Mouse (Mus musculus) CH12.LX (cell line): ENCODE results near the gene Lypd4. TPM values are rescaled to one million over a fixed set of nuclear protein-coding genes. Genes with fewer than 3 reads are reported as not detected.

ENCODE experiments used
- DNase-seq: peaks from one replicate; pipeline ENCODE4 v3.0.0-alpha.2; 2013; ENCODE audit errors: extremely low read depth
- H3K27ac ChIP-seq: 2 replicates; pipeline ENCODE4 v1.5.1; 2012; ENCODE audit warnings: low read depth, mild to moderate bottlenecking, control low read depth, moderate library complexity; ENCODE audit not compliant: insufficient read depth
- H3K27me3 ChIP-seq: replicated peaks from 2 replicates; pipeline ENCODE3; 2012; ENCODE audit warnings: inconsistent platforms
- H3K36me3 ChIP-seq, 2 experiments: replicated peaks in 1 of 2; 2 replicates each; pipeline versions ENCODE3 to v1.6.1; 2012; ENCODE audit warnings: inconsistent platforms in 1 of 2, low read length in 1 of 2, mild to moderate bottlenecking in 1 of 2, mixed read lengths in 1 of 2, moderate library complexity in 1 of 2; ENCODE audit not compliant: control insufficient read depth in 1 of 2, insufficient read depth in 1 of 2
- H3K4me1 ChIP-seq, 2 experiments: 2 replicates each; pipeline ENCODE4 v1.6.1; 2012; ENCODE audit warnings: inconsistent platforms in 1 of 2, moderate library complexity in 1 of 2; ENCODE audit not compliant: insufficient read depth in 2 of 2, control insufficient read depth in 1 of 2
- H3K4me2 ChIP-seq: 2 replicates; pipeline ENCODE4 v1.6.1; 2012; ENCODE audit warnings: low read depth, mild to moderate bottlenecking, control low read depth; ENCODE audit not compliant: poor library complexity, insufficient read depth, severe bottlenecking
- H3K4me3 ChIP-seq, 3 experiments: fragments of 150-350 bp in 1 of 3; sonication (generic) in 1 of 3; replicated peaks in 1 of 3; 2 replicates each; pipeline versions ENCODE3 to v1.5.1; 2011 to 2012; ENCODE audit warnings: low read depth in 2 of 3, low read length in 2 of 3, mild to moderate bottlenecking in 2 of 3, moderate library complexity in 2 of 3, control low read depth in 1 of 3, improper control_type of control experiment in 1 of 3, inconsistent platforms in 1 of 3, mixed read lengths in 1 of 3; ENCODE audit not compliant: poor library complexity in 1 of 3
- H3K79me2 ChIP-seq: replicated peaks from 2 replicates; pipeline ENCODE4 v1.6.1; 2012; ENCODE audit warnings: mild to moderate bottlenecking, moderate library complexity; ENCODE audit not compliant: control insufficient read depth, poor library complexity, insufficient read depth, severe bottlenecking; ENCODE audit errors: extremely low read depth
- H3K9ac ChIP-seq: 2 replicates; pipeline ENCODE4 v1.6.1; 2012; ENCODE audit warnings: low read depth, mild to moderate bottlenecking, control low read depth, moderate library complexity; ENCODE audit not compliant: insufficient read depth
- H3K9me3 ChIP-seq: replicated peaks from 2 replicates; pipeline ENCODE3; 2012; ENCODE audit warnings: low read length, inconsistent platforms, mixed read lengths
- BHLHE40 ChIP-seq: IDR thresholded peaks from 2 replicates; pipeline ENCODE4 v1.6.1; 2011; ENCODE audit warnings: mild to moderate bottlenecking, low read depth, low read length, improper control_type of control experiment
- CHD1 ChIP-seq: IDR thresholded peaks from 2 replicates; pipeline ENCODE4 v1.6.1; 2012; ENCODE audit warnings: low read depth, low read length, improper control_type of control experiment, inconsistent platforms
- CTCF ChIP-seq, 2 experiments: IDR thresholded peaks in 1 of 2; conservative IDR thresholded peaks in 1 of 2; 2 replicates each; pipeline ENCODE4 v1.5.1; 2011 to 2012; ENCODE audit warnings: low read depth in 2 of 2, low read length in 2 of 2, improper control_type of control experiment in 1 of 2, inconsistent platforms in 1 of 2, mild to moderate bottlenecking in 1 of 2, moderate library complexity in 1 of 2
- E2F4 ChIP-seq: IDR thresholded peaks from 2 replicates; pipeline ENCODE4 v1.6.1; 2011; ENCODE audit warnings: low read depth, low read length, improper control_type of control experiment; ENCODE audit not compliant: insufficient replicate concordance
- ELF1 ChIP-seq: IDR thresholded peaks from 2 replicates; pipeline ENCODE4 v1.6.1; 2014; ENCODE audit warnings: low read depth, mild to moderate bottlenecking, inconsistent platforms, low read length, improper control_type of control experiment
- EP300 ChIP-seq: IDR thresholded peaks from 2 replicates; pipeline ENCODE4 v1.6.1; 2011; ENCODE audit warnings: low read length, improper control_type of control experiment
- GABPA ChIP-seq: IDR thresholded peaks from 2 replicates; pipeline ENCODE4 v1.6.1; 2012; ENCODE audit warnings: low read depth, low read length, improper control_type of control experiment, inconsistent platforms; ENCODE audit not compliant: insufficient replicate concordance
- IRF4 ChIP-seq: IDR thresholded peaks from 2 replicates; pipeline ENCODE4 v1.6.1; 2014; ENCODE audit warnings: low read depth, mild to moderate bottlenecking, inconsistent platforms, low read length, improper control_type of control experiment
- JUND ChIP-seq: conservative IDR thresholded peaks from 2 replicates; pipeline ENCODE4 v1.6.1; 2011; ENCODE audit warnings: low read depth, low read length, improper control_type of control experiment
- KAT2A ChIP-seq: IDR thresholded peaks from 2 replicates; pipeline ENCODE4 v1.6.1; 2012; ENCODE audit warnings: low read length, improper control_type of control experiment, inconsistent platforms; ENCODE audit not compliant: insufficient replicate concordance
- MAFK ChIP-seq: IDR thresholded peaks from 2 replicates; pipeline ENCODE4 v1.6.1; 2011; ENCODE audit warnings: low read length, improper control_type of control experiment; ENCODE audit not compliant: insufficient replicate concordance
- MAX ChIP-seq: IDR thresholded peaks from 2 replicates; pipeline ENCODE4 v1.6.1; 2011; ENCODE audit warnings: low read length, improper control_type of control experiment
- MAZ ChIP-seq: IDR thresholded peaks from 2 replicates; pipeline ENCODE4 v1.6.1; 2012; ENCODE audit warnings: low read depth, mild to moderate bottlenecking, inconsistent platforms, low read length, improper control_type of control experiment, moderate library complexity
- MXI1 ChIP-seq: IDR thresholded peaks from 2 replicates; pipeline ENCODE4 v1.6.1; 2011; ENCODE audit warnings: mild to moderate bottlenecking, low read depth, low read length, improper control_type of control experiment
- MYC ChIP-seq: IDR thresholded peaks from 2 replicates; pipeline ENCODE4 v1.6.1; 2011; ENCODE audit warnings: low read depth, mild to moderate bottlenecking, improper control_type of control experiment, low read length
- NELFE ChIP-seq: IDR thresholded peaks from 2 replicates; pipeline ENCODE4 v1.6.1; 2011; ENCODE audit warnings: low read depth, low read length, improper control_type of control experiment
- NRF1 ChIP-seq: IDR thresholded peaks from 2 replicates; pipeline ENCODE4 v1.6.1; 2014; ENCODE audit warnings: low read depth, mild to moderate bottlenecking, inconsistent platforms, low read length, improper control_type of control experiment, moderate library complexity
- PAX5 ChIP-seq: IDR thresholded peaks from 2 replicates; pipeline ENCODE4 v1.6.1; 2012; ENCODE audit warnings: low read length, inconsistent platforms, mixed read lengths
- POLR2A ChIP-seq: IDR thresholded peaks from 2 replicates; pipeline ENCODE4 v1.6.1; 2011; ENCODE audit warnings: low read depth, mild to moderate bottlenecking, improper control_type of control experiment, low read length
- RCOR1 ChIP-seq: conservative IDR thresholded peaks from 2 replicates; pipeline ENCODE4 v1.6.1; 2012; ENCODE audit warnings: low read depth, mild to moderate bottlenecking, inconsistent platforms, low read length, improper control_type of control experiment
- SIN3A ChIP-seq: IDR thresholded peaks from 2 replicates; pipeline ENCODE4 v1.6.1; 2012; ENCODE audit warnings: low read length, improper control_type of control experiment, inconsistent platforms
- SMC3 ChIP-seq: IDR thresholded peaks from 2 replicates; pipeline ENCODE4 v1.6.1; 2011; ENCODE audit warnings: low read depth, low read length, improper control_type of control experiment
- TBP ChIP-seq: conservative IDR thresholded peaks from 2 replicates; pipeline ENCODE4 v1.6.1; 2011; ENCODE audit warnings: low read depth, low read length, improper control_type of control experiment
- UBTF ChIP-seq: IDR thresholded peaks from 2 replicates; pipeline ENCODE4 v1.6.1; 2012; ENCODE audit warnings: low read depth, mild to moderate bottlenecking, inconsistent platforms, low read length, improper control_type of control experiment, moderate library complexity
- USF2 ChIP-seq: conservative IDR thresholded peaks from 2 replicates; pipeline ENCODE4 v1.6.1; 2011; ENCODE audit warnings: low read depth, low read length, improper control_type of control experiment
- ZC3H11A ChIP-seq: IDR thresholded peaks from 2 replicates; pipeline ENCODE4 v1.6.1; 2012; ENCODE audit warnings: low read depth, mild to moderate bottlenecking, inconsistent platforms, low read length, improper control_type of control experiment
- ZKSCAN1 ChIP-seq: IDR thresholded peaks from 2 replicates; pipeline ENCODE4 v1.6.1; 2012; ENCODE audit warnings: low read depth, inconsistent platforms, low read length, improper control_type of control experiment, borderline replicate concordance
- dilution Hi-C: fragments of 300-500 bp; cut with MboI; formaldehyde crosslinking; loops from 2 replicates; pipeline ENCODE4 v1.14.3; 2020; ENCODE audit warnings: low sequenced_read_pairs; ENCODE audit not compliant: extremely low pct_unique_long_range_greater_than_20kb, extremely low pct_ligation_motif_present
- in situ Hi-C: fragments of 300-500 bp; cut with MboI; formaldehyde crosslinking; loops from 3 replicates; pipeline ENCODE4 v1.14.3; 2019; ENCODE audit warnings: low sequenced_read_pairs, low pct_ligation_motif_present, low pct_unique_long_range_greater_than_20kb, mixed read lengths
- polyA plus RNA-seq: library from polyadenylated mRNA; unstranded; fragments of >175 nt; gene quantifications from 2 replicates; pipeline ENCODE4 v1.2.1, GENCODE M21; 2012; ENCODE audit warnings: low read depth; ENCODE audit not compliant: insufficient read length
- total RNA-seq, 2 experiments: library from RNA; depleted of rRNA; stranded (reverse); fragments of 300-350 nt in 1 of 2; fragments of >200 nt in 1 of 2; gene quantifications; 2 replicates each; pipeline ENCODE4 v1.2.3; 2012 to 2014

Gene Lypd4
- not detected in 2 replicates for total RNA-seq (2012; rRNA removed)
- total RNA-seq (2014; rRNA removed), result not detected in 2 replicates
- not detected in 2 replicates for polyA plus RNA-seq

DNA sequence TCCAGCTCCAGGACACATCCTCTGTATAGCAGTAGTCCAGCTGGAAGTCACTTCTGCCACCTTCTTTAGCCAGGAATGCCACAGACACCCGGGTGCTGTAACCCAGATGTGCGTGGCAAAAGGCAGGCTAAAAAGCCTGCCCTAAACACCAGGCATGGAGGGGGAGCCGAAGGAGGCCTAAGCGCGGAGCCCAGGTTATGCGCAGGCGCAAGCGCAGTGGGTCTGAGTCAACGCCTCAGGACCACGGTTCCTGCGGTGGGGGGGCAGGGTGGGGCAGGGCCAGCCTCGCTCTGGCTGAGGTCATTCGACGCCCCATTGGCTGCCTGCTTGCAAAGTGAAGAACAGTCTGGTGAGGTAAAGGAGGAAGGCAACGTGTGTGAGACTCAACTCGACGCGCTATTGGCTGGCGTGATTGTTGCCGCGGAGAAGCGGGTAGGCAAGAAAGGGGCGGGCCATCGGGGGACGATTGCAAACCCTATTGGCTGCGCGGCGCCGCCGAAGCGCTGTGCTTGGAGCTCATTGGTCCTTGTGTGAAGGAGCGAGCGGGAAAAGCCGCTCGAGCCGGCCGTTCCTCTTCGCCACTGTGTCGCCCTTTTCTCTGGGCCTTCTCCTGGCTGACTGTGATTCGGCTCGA is at the start of gene Lypd4, which contains the start of gene Dmrtc2:
Lypd4 (minus strand) TSS at position 410 of the 634 bp plus-strand sequence.
Dmrtc2 (plus strand) TSS at position 526 of the 634 bp plus-strand sequence.
- Histone ChIP-seq H3K9ac (no peak within 1 kb of the TSS), H3K4me3 (no peak within 1 kb of the TSS), H3K4me2 (no peak within 1 kb of the TSS), H3K27me3 (peaks cover 5% of the 10 kb centered on the region), H3K79me2 (no peaks in the 10 kb centered on the region), H3K9me3 (no peaks in the 10 kb centered on the region), H3K36me3 (no peaks in the 10 kb centered on the region), H3K27ac (no peak within 1 kb of the TSS), H3K4me1 (peaks cover 4 to 5% of the 10 kb centered on the region in 2 experiments; a peak in 1 of 4 replicates)
- dilution Hi-C loops, result no loop called here
- TF ChIP-seq TBP (no peak), USF2 (no peak), NRF1 (no peak), NELFE (no peak), MAX (no peak), UBTF (no peak), BHLHE40 (no peak), MYC (no peak), EP300 (no peak), GABPA (no peak), PAX5 (no peak), CHD1 (no peak), ZC3H11A (no peak), ELF1 (no peak), ZKSCAN1 (no peak)
- in situ Hi-C loops, result no loop called here
- DNase-seq, result no peak

DNA sequence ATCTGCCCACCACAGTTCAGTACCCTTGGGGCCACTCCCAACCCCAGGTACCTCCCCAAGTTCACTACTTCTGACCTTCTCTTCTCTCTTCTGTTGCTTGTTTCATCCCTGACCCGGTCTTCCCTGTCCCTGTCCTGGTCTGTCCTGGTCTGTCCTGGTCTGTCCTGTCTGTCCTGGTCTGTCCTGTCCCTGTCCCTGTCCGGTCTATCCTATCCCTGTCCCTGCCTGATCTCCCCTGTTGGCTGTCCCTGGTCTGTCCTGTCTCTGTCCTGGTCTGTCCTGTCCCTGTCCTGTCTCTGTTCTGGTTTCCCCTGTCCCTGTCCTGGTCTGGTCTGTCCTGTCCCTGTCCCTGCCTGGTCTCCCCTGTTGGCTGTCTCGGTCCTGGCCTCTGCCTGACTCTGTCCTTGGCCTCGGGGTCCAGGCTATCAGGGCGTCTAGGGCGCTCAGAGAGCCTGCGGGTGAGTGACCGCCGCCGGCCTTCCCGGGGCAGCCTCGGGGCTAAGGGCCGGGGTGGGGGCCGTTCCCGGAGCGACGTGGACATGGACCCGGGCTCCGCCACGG is 49.1 kb upstream of the Lypd4 start:
- TF ChIP-seq KAT2A (no peak), IRF4 (no peak), MAZ (no peak), PAX5 (no peak), CTCF (conservative IDR thresholded peaks at IDR 0.05 in 1 of 2, IDR thresholded peaks at IDR 0.05 in 1 of 2; ENCODE audit: low read depth in 2 of 2, low read length in 2 of 2) (no peak), ZKSCAN1 (no peak), MAFK (no peak), NRF1 (no peak), MXI1 (no peak), E2F4 (no peak), SMC3 (no peak), UBTF (no peak), SIN3A (no peak), TBP (no peak), JUND (no peak), POLR2A (no peak), ZC3H11A (no peak), RCOR1 (no peak), CHD1 (no peak)
- Histone ChIP-seq H3K9me3 (no peaks in the 10 kb centered on the region), H3K27ac (no peak overlapping the region; the same call in 1 of the 2 replicates), H3K4me3 (no peak overlapping the region), H3K79me2 (no peaks in the 10 kb centered on the region), H3K4me2 (no peak overlapping the region), H3K36me3 (peaks cover 72% of the 10 kb centered on the region in 2 experiments), H3K9ac (no peak overlapping the region), H3K4me1 (no peaks in the 10 kb centered on the region), H3K27me3 (no peaks in the 10 kb centered on the region)
- dilution Hi-C loops, result no loop called here
- in situ Hi-C loops, result no loop called here
- no peak for DNase-seq
